Mouse (Mus musculus) spleen, adult 2 months (tissue): ENCODE data around the gene Sema3f.

ENCODE experiments used
- CTCF ChIP-seq: fragments of 200-500 bp; IDR thresholded peaks from 2 replicates; pipeline ENCODE4 v1.5.1; 2011; ENCODE audit warnings: mild to moderate bottlenecking, inconsistent platforms; ENCODE audit not compliant: insufficient read depth, insufficient read length, insufficient replicate concordance; ENCODE audit errors: extremely low read depth
- POLR2A ChIP-seq: fragments of 200-500 bp; IDR thresholded peaks from 2 replicates; pipeline ENCODE4 v1.6.1; 2011; ENCODE audit warnings: low read depth, low read length, inconsistent platforms

- TF ChIP-seq CTCF (no peak), POLR2A (no peak)
Observed at GRCm38 (mm10) chr9:107634406-107635278, 75.6 kb downstream of the Sema3f start.
